Mouse (Mus musculus): ENCODE measurements around the gene Adh5.
A peak's percentile ranks its signal among the peaks of the same experiment; 100 is the strongest.
"Not testable (repeated sequence)": the region's sequence is repeated elsewhere in the genome, so short reads cannot be mapped to it uniquely, and the experiment has no call there.

Adh5 gene

GRCm38 (mm10) chr3:138458441-138458840 is 15.5 kb downstream of the Adh5 start:
- DNase-seq (ENCODE audit: inconsistent age in 2 of 2, low spot score in 1 of 2): no peak

- DNase-seq (ENCODE audit: inconsistent age in 2 of 2, low spot score in 1 of 2): peak in 1 of 2 experiments; percentile 24
Measured at GRCm38 (mm10) chr3:138460260-138460659, 17.4 kb downstream of the Adh5 start.

GRCm38 (mm10) chr3:138461832-138462231 is 18.9 kb downstream of the Adh5 start:
- no peak for DNase-seq (ENCODE audit: inconsistent age in 2 of 2, low spot score in 1 of 2)

- no peak for DNase-seq (ENCODE audit: inconsistent age in 2 of 2, low spot score in 1 of 2)
Measured at GRCm38 (mm10) chr3:138463137-138463536, 20.2 kb downstream of the Adh5 start.

GRCm38 (mm10) chr3:138463807-138464206 is 20.9 kb downstream of the Adh5 start:
- DNase-seq (ENCODE audit: inconsistent age in 2 of 2, low spot score in 1 of 2): no peak

- DNase-seq (ENCODE audit: inconsistent age in 2 of 2, low spot score in 1 of 2): no peak
Measured at GRCm38 (mm10) chr3:138464573-138465147, 21.8 kb downstream of the Adh5 start.

- DNase-seq (ENCODE audit: inconsistent age in 2 of 2, low spot score in 1 of 2): not testable (repeated sequence)
Measured at GRCm38 (mm10) chr3:138466656-138467055, 23.8 kb downstream of the Adh5 start.

GRCm38 (mm10) chr3:138471066-138471465 is 28.2 kb downstream of the Adh5 start:
- no peak for DNase-seq (ENCODE audit: inconsistent age in 2 of 2, low spot score in 1 of 2)

- DNase-seq (ENCODE audit: inconsistent age in 2 of 2, low spot score in 1 of 2): no peak
Measured at GRCm38 (mm10) chr3:138479489-138479888, 36.6 kb downstream of the Adh5 start.

GRCm38 (mm10) chr3:138481526-138482284 is 38.8 kb downstream of the Adh5 start:
- peak in 1 of 2 experiments; percentile 53 for DNase-seq (ENCODE audit: inconsistent age in 2 of 2, low spot score in 1 of 2)

- no peak for DNase-seq (ENCODE audit: inconsistent age in 2 of 2, low spot score in 1 of 2)
Measured at GRCm38 (mm10) chr3:138483240-138483639, 40.3 kb downstream of the Adh5 start.

- no peak for DNase-seq (ENCODE audit: inconsistent age in 2 of 2, low spot score in 1 of 2)
Measured at GRCm38 (mm10) chr3:138488584-138489326, 45.9 kb downstream of the Adh5 start.

- DNase-seq (ENCODE audit: inconsistent age in 2 of 2, low spot score in 1 of 2): peak; percentile 97 to 99
Measured at GRCm38 (mm10) chr3:138489327-138490033, 46.6 kb downstream of the Adh5 start, which contains the start of gene Metap1. TSS of gene Metap1 (minus strand) at chr3:138489515.

GRCm38 (mm10) chr3:138490034-138490337 is 47.1 kb downstream of the Adh5 start:
- DNase-seq (ENCODE audit: inconsistent age in 2 of 2, low spot score in 1 of 2): no peak

GRCm38 (mm10) chr3:138493668-138494067 is 50.8 kb downstream of the Adh5 start:
- no peak for DNase-seq (ENCODE audit: inconsistent age in 2 of 2, low spot score in 1 of 2)

- DNase-seq (ENCODE audit: inconsistent age in 2 of 2, low spot score in 1 of 2): no peak
Measured at GRCm38 (mm10) chr3:138494565-138494964, 51.7 kb downstream of the Adh5 start.

GRCm38 (mm10) chr3:138495166-138496145 is 52.6 kb downstream of the Adh5 start:
- DNase-seq (ENCODE audit: inconsistent age in 2 of 2, low spot score in 1 of 2): no peak

GRCm38 (mm10) chr3:138498731-138499130 is 55.8 kb downstream of the Adh5 start:
- no peak for DNase-seq (ENCODE audit: inconsistent age in 2 of 2, low spot score in 1 of 2)

- DNase-seq (ENCODE audit: inconsistent age in 2 of 2, low spot score in 1 of 2): no peak
Measured at GRCm38 (mm10) chr3:138499854-138500740, 57.2 kb downstream of the Adh5 start.

All from adrenal gland, adult (tissue).